23 mouse cellular contexts compared by ENCODE assay signal in the genomic region with DNA sequence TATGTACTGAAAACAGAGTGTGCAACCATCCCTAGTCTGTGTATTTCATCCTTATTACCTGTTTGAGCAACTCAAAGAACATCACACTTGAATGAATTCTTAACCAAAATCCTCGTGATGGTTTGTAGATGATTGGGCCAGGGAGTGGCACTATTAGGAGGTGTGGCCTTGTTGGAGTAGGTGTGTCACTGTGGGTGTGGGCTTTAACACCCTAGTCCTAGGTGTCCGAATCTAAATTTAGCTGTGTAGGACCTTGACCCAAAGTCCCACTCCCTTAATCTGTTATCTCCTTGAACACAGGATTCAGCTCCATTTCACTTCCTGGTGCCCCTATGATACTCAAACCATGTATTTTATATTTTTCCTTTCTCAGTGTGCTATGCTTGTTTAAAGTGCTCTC. TPM values are rescaled to one million over a fixed set of nuclear protein-coding genes. Genes with fewer than 3 reads are reported as not detected.
"Had no signal": no experiment of that assay in that cellular context is flagged by ENCODE, and none has a peak within 500 bp of the region (broad histone marks: within the 10 kb centered on the region; RNA-seq: fewer than 3 reads in every experiment).

No protein-coding gene starts in this region.

- DNase-seq: retina, postnatal 1 day; right cerebral cortex, adult 18-20 months; right cerebral cortex, postnatal 14 days; right cerebral cortex, postnatal 25 days; right cerebral cortex, postnatal 4 days; spleen, adult 18-20 months; thymus, adult 18-20 months; thymus, adult 2 months; thymus, postnatal 14 days; thymus, postnatal 25 days; thymus, postnatal 36 days; thymus, postnatal 4 days had no signal

- H3K9me3 ChIP-seq: neural tube, embryonic 15.5 days; stomach, embryonic 15.5 days had no signal

- H3K9ac ChIP-seq: neural tube, embryonic 15.5 days; stomach, embryonic 15.5 days had no signal

- H3K36me3 ChIP-seq: neural tube, embryonic 15.5 days; stomach, embryonic 15.5 days had no signal

- H3K4me2 ChIP-seq: neural tube, embryonic 15.5 days; stomach, embryonic 15.5 days had no signal

- H3K4me3 ChIP-seq: neural tube, embryonic 15.5 days; stomach, embryonic 15.5 days had no signal

- H3K27ac ChIP-seq: neural tube, embryonic 15.5 days; stomach, embryonic 15.5 days; stomach, postnatal 0 days had no signal

- H3K27me3 ChIP-seq: neural tube, embryonic 15.5 days; stomach, embryonic 15.5 days had no signal

- H3K4me1 ChIP-seq: neural tube, embryonic 15.5 days; stomach, embryonic 15.5 days had no signal

RNA-seq across cellular contexts. Expression of a gene that starts 55.6 kb away (rescaled TPM):
- polyA plus RNA-seq: neural tube, embryonic 14.5 days; neural tube, embryonic 15.5 days; small intestine, adult 2 months; spleen, adult 2 months; stomach, embryonic 14.5 days; stomach, embryonic 15.5 days; stomach, embryonic 16.5 days; stomach, postnatal 0 days; testis, adult 2 months; thymus, adult 2 months; thymus, postnatal 0 days; urinary bladder, adult 2 months had no signal
